Comparison of ENCODE assay signal across 7 mouse cellular contexts in genomic region chr19:4756193-4756911, GRCm38 (mm10). TPM values are rescaled to one million over a fixed set of nuclear protein-coding genes. Genes with fewer than 3 reads are reported as not detected.
A peak's percentile ranks its signal among the peaks of the same experiment; 100 is the strongest.
DNase-seq lines count a peak whose midpoint lies in the region; ATAC-seq lines count a peak whose summit lies in the region.

Gene Rbm4b (plus strand): TSS chr19:4756497.

- H3K36me3 ChIP-seq in embryonic facial prominence, embryonic 10.5 days (replicated peaks): peaks cover 47% of the 10 kb centered on the region
- H3K36me3 ChIP-seq in limb, embryonic 11.5 days (ENCODE audit: control insufficient read depth, insufficient read depth, low read length): peaks cover 4% of the 10 kb centered on the region; the same call in 1 of the 2 replicates
- peaks cover 43% of the 10 kb centered on the region for H3K36me3 ChIP-seq in midbrain, embryonic 14.5 days (ENCODE audit: control insufficient read depth, insufficient read depth, low read length)

- peak; percentile 98 for DNase-seq in adrenal gland, postnatal 10 days
- DNase-seq in embryonic facial prominence, embryonic 10.5 days (ENCODE audit: low spot score): peak; percentile 99
- peak; percentile 100 for DNase-seq in heart, adult 11 months
- DNase-seq in kidney, adult 18-20 months: peak; percentile 96
- peak; percentile 99 for DNase-seq in limb, embryonic 11.5 days (ENCODE audit: low spot score)
- peak; percentile 100 for DNase-seq in midbrain, embryonic 14.5 days
- DNase-seq in spleen, adult 18-20 months: peak; percentile 95 to 97

- WGBS in embryonic facial prominence, embryonic 10.5 days: under 1% methylated on average over 65 of the region's 65 CpGs
- WGBS in limb, embryonic 11.5 days: under 1% methylated on average over 65 of the region's 65 CpGs
- WGBS in midbrain, embryonic 14.5 days: under 1% methylated on average over 65 of the region's 65 CpGs

- peaks cover 22% of the 10 kb centered on the region for H3K4me1 ChIP-seq in embryonic facial prominence, embryonic 10.5 days
- H3K4me1 ChIP-seq in limb, embryonic 11.5 days (ENCODE audit: control insufficient read depth, insufficient read depth, low read length): peaks cover 10% of the 10 kb centered on the region
- peaks cover 33% of the 10 kb centered on the region for H3K4me1 ChIP-seq in midbrain, embryonic 14.5 days (ENCODE audit: control insufficient read depth, insufficient read depth, low read length)

- no peaks in the 10 kb centered on the region for H3K9me3 ChIP-seq in embryonic facial prominence, embryonic 10.5 days
- H3K9me3 ChIP-seq in limb, embryonic 11.5 days (ENCODE audit: control insufficient read depth, low read length): no peaks in the 10 kb centered on the region
- no peaks in the 10 kb centered on the region for H3K9me3 ChIP-seq in midbrain, embryonic 14.5 days (ENCODE audit: control insufficient read depth, low read length)

- H3K9ac ChIP-seq in limb, embryonic 11.5 days (ENCODE audit: low read length): peak within 1 kb of the TSS; percentile 77
- H3K9ac ChIP-seq in midbrain, embryonic 14.5 days (replicated peaks; ENCODE audit: low read length): peak within 1 kb of the TSS; percentile 86

- H3K4me2 ChIP-seq in limb, embryonic 11.5 days (ENCODE audit: low read depth, severe bottlenecking): peak within 1 kb of the TSS; percentile 80
- peak within 1 kb of the TSS; percentile 93 for H3K4me2 ChIP-seq in midbrain, embryonic 14.5 days (ENCODE audit: low read length)

- peak within 1 kb of the TSS; percentile 82 for H3K4me3 ChIP-seq in embryonic facial prominence, embryonic 10.5 days
- peak within 1 kb of the TSS; percentile 50 for H3K4me3 ChIP-seq in limb, embryonic 11.5 days (ENCODE audit: low read depth, low read length)
- H3K4me3 ChIP-seq in midbrain, embryonic 14.5 days (replicated peaks; ENCODE audit: low read depth, low read length): peak within 1 kb of the TSS; percentile 74

- peak within 1 kb of the TSS; percentile 99 for H3K27ac ChIP-seq in embryonic facial prominence, embryonic 10.5 days (replicated peaks)
- peak within 1 kb of the TSS; percentile 73 for H3K27ac ChIP-seq in limb, embryonic 11.5 days (replicated peaks; ENCODE audit: low read depth, low read length)
- peak within 1 kb of the TSS; percentile 98 for H3K27ac ChIP-seq in midbrain, embryonic 14.5 days (replicated peaks; ENCODE audit: low read depth, low read length)

- H3K27me3 ChIP-seq in embryonic facial prominence, embryonic 10.5 days (replicated peaks; ENCODE audit: low read depth, poor library complexity, severe bottlenecking): no peaks in the 10 kb centered on the region
- no peaks in the 10 kb centered on the region for H3K27me3 ChIP-seq in limb, embryonic 11.5 days (ENCODE audit: control insufficient read depth, insufficient read depth, low read length)
- no peaks in the 10 kb centered on the region for H3K27me3 ChIP-seq in midbrain, embryonic 14.5 days (ENCODE audit: control insufficient read depth, insufficient read depth, low read length)

- peak; percentile 98 for ATAC-seq in limb, embryonic 11.5 days (ENCODE audit: insufficient number of reproducible peaks, low FRiP score, low TSS enrichment, low read depth)
- ATAC-seq in midbrain, embryonic 14.5 days (ENCODE audit: low FRiP score, low TSS enrichment): peak; percentile 98

RNA-seq across cellular contexts. Expression of gene Rbm4b, which starts in this region (rescaled TPM):
- 10 to 100 TPM; 11.2 to 13.1 TPM for total RNA-seq in adrenal gland, postnatal 10 days (2021)
- polyA plus RNA-seq in embryonic facial prominence, embryonic 10.5 days (2016; fragmentation: Nextera tagmentation; extraction: Ambion mirVana): 102 and 114 TPM in 2 replicates
- polyA plus RNA-seq in limb, embryonic 11.5 days (2014; fragmentation: Nextera tagmentation; extraction: Ambion mirVana): 107 TPM in 2 replicates
- 176 and 190 TPM in 2 replicates for polyA plus RNA-seq in midbrain, embryonic 14.5 days (2014; fragmentation: Nextera tagmentation; extraction: Ambion mirVana)

Comparison
In these comparisons a context has a peak if more than half of its experiments do, and no peak if none do; other contexts are left out.
1. Peak in every context shown above with its lines: DNase-seq, ATAC-seq, H3K4me3 ChIP-seq and H3K27ac ChIP-seq.